ENCODE assay signal across 9 mouse cellular contexts in the genomic region with DNA sequence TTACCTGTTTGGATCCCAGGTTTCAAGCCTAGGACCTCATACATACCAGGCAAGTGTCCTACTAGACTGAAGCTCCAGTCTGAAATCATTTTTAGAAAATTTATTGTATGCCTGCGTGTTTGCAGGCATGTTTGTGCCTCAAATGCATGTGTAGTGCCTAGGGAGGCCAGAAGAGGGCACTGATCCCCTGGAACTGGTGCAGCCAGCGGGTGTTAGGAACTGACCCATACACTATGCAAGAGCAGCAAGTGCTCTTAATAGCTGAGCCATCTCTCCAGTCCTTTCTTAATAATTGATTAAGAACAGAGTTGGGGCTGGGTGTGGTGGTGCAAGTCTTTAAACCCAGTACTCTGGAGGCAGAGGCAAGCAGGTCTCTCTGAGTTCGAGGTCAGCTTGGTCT. TPM values are rescaled to one million over a fixed set of nuclear protein-coding genes. Genes with fewer than 3 reads are reported as not detected.
DNase-seq lines count a peak whose midpoint lies in the region; ATAC-seq and TF ChIP-seq lines count a peak whose summit lies in the region.
"Had no signal": no experiment of that assay in that cellular context is flagged by ENCODE, and none has a peak within 500 bp of the region (broad histone marks: within the 10 kb centered on the region; RNA-seq: fewer than 3 reads in every experiment).

No protein-coding gene starts in this region.

- no peak overlapping the region for H3K9ac ChIP-seq in intestine, postnatal 0 days (ENCODE audit: low read depth, low read length)
- no peak overlapping the region for H3K9ac ChIP-seq in intestine, embryonic 15.5 days
- H3K9ac ChIP-seq in embryonic facial prominence, embryonic 11.5 days (replicated peaks; ENCODE audit: low read length) = no peak overlapping the region
- no peak overlapping the region for H3K9ac ChIP-seq in liver, embryonic 11.5 days (ENCODE audit: low read depth, low read length)

- no peak for ATAC-seq in intestine, postnatal 0 days
- no peak for ATAC-seq in intestine, embryonic 15.5 days
- ATAC-seq in embryonic facial prominence, embryonic 11.5 days (replicated peaks; ENCODE audit: insufficient number of reproducible peaks, low FRiP score, low TSS enrichment, low read depth) = no peak
- ATAC-seq in liver, embryonic 11.5 days (replicated peaks; ENCODE audit: low FRiP score) = no peak
- no peak for ATAC-seq in frontal cortex, adult (ENCODE audit: low TSS enrichment)

- peak; percentile 22 for DNase-seq in CD4-positive helper T cell, adult 2 months (ENCODE audit: low read depth, low spot score)
- DNase-seq in adrenal gland, adult (ENCODE audit: inconsistent age in 2 of 2, low spot score in 1 of 2) = peak; percentile 54 to 84
- peak; percentile 29 for DNase-seq in embryonic facial prominence, embryonic 11.5 days (ENCODE audit: low spot score)
- DNase-seq in liver, embryonic 11.5 days (ENCODE audit: low spot score) = peak; percentile 42
- peak; percentile 57 to 67 for DNase-seq in spleen, postnatal 14 days (ENCODE audit: low spot score in 2 of 2)

- 0 out of 2 replicates have a peak, but pooled peaks cover 5% of the 10 kb centered on the region for H3K4me1 ChIP-seq in intestine, postnatal 0 days (replicated peaks; ENCODE audit: control insufficient read depth, insufficient read depth, low read length)
- no peaks in the 10 kb centered on the region; the same call in 1 of the 2 replicates for H3K4me1 ChIP-seq in intestine, embryonic 15.5 days (replicated peaks)
- no peaks in the 10 kb centered on the region for H3K4me1 ChIP-seq in embryonic facial prominence, embryonic 11.5 days (ENCODE audit: control insufficient read depth, insufficient read depth, low read length)
- peaks cover 13% of the 10 kb centered on the region for H3K4me1 ChIP-seq in liver, embryonic 11.5 days (replicated peaks; ENCODE audit: control insufficient read depth, insufficient read depth, low read length)

- H3K36me3 ChIP-seq in intestine, postnatal 0 days (ENCODE audit: control insufficient read depth, insufficient read depth) = peaks cover 7% of the 10 kb centered on the region
- no peaks in the 10 kb centered on the region for H3K36me3 ChIP-seq in intestine, embryonic 15.5 days
- H3K36me3 ChIP-seq in embryonic facial prominence, embryonic 11.5 days (replicated peaks; ENCODE audit: control insufficient read depth, insufficient read depth, low read depth, low read length) = no peaks in the 10 kb centered on the region
- H3K36me3 ChIP-seq in liver, embryonic 11.5 days (ENCODE audit: control insufficient read depth, insufficient read depth, low read length) = peaks cover 5% of the 10 kb centered on the region

- WGBS in intestine, postnatal 0 days = 63% methylated on average over 3 of the region's 3 CpGs
- WGBS in intestine, embryonic 15.5 days = 63% methylated on average over 3 of the region's 3 CpGs
- WGBS in embryonic facial prominence, embryonic 11.5 days = 54% methylated on average over 3 of the region's 3 CpGs
- 53% methylated on average over 3 of the region's 3 CpGs for WGBS in liver, embryonic 11.5 days

- no peak overlapping the region for H3K4me2 ChIP-seq in intestine, postnatal 0 days (replicated peaks; ENCODE audit: low read depth)
- H3K4me2 ChIP-seq in intestine, embryonic 15.5 days (replicated peaks) = no peak overlapping the region
- no peak overlapping the region for H3K4me2 ChIP-seq in embryonic facial prominence, embryonic 11.5 days (ENCODE audit: low read depth, low read length)
- no peak overlapping the region for H3K4me2 ChIP-seq in liver, embryonic 11.5 days

- H3K27ac ChIP-seq in intestine, postnatal 0 days (ENCODE audit: low read depth, low read length) = no peak overlapping the region
- no peak overlapping the region for H3K27ac ChIP-seq in intestine, embryonic 15.5 days
- no peak overlapping the region for H3K27ac ChIP-seq in embryonic facial prominence, embryonic 11.5 days (replicated peaks; ENCODE audit: low read depth, low read length)
- H3K27ac ChIP-seq in liver, embryonic 11.5 days (ENCODE audit: low read depth, low read length) = no peak overlapping the region

- H3K4me3 ChIP-seq in intestine, postnatal 0 days (ENCODE audit: low read depth, low read length) = no peak overlapping the region
- no peak overlapping the region for H3K4me3 ChIP-seq in intestine, embryonic 15.5 days (replicated peaks)
- H3K4me3 ChIP-seq in embryonic facial prominence, embryonic 11.5 days (ENCODE audit: low read depth, low read length) = no peak overlapping the region
- no peak overlapping the region for H3K4me3 ChIP-seq in liver, embryonic 11.5 days (ENCODE audit: low read depth, low read length)
- H3K4me3 ChIP-seq: erythroblast, embryonic 14.5 days had no signal

- no peaks in the 10 kb centered on the region for H3K27me3 ChIP-seq in intestine, postnatal 0 days (replicated peaks; ENCODE audit: control insufficient read depth, insufficient read depth, low read length)
- no peaks in the 10 kb centered on the region for H3K27me3 ChIP-seq in intestine, embryonic 15.5 days (replicated peaks)
- no peaks in the 10 kb centered on the region for H3K27me3 ChIP-seq in embryonic facial prominence, embryonic 11.5 days (ENCODE audit: control insufficient read depth, insufficient read depth, low read length)
- H3K27me3 ChIP-seq in liver, embryonic 11.5 days (replicated peaks; ENCODE audit: control insufficient read depth, insufficient read depth, low read length) = no peaks in the 10 kb centered on the region

- TF ChIP-seq CTCF in intestine, postnatal 0 days (IDR thresholded peaks at IDR 0.05; ENCODE audit: low read depth) = peak; percentile 83

- H3K9me3 ChIP-seq in intestine, postnatal 0 days (ENCODE audit: control insufficient read depth) = no peaks in the 10 kb centered on the region
- no peaks in the 10 kb centered on the region for H3K9me3 ChIP-seq in intestine, embryonic 15.5 days
- H3K9me3 ChIP-seq in embryonic facial prominence, embryonic 11.5 days (replicated peaks; ENCODE audit: control insufficient read depth, low read length) = no peaks in the 10 kb centered on the region
- H3K9me3 ChIP-seq in liver, embryonic 11.5 days (ENCODE audit: control insufficient read depth, low read length) = no peaks in the 10 kb centered on the region

RNA-seq across cellular contexts. Expression of gene Ptgr2, which starts 3.4 kb away (rescaled TPM):
- 35.3 and 41.2 TPM in 2 replicates for polyA plus RNA-seq in intestine, postnatal 0 days (2015; fragmentation: Nextera tagmentation; extraction: Ambion mirVana)
- 41.7 and 45.2 TPM in 2 replicates for polyA plus RNA-seq in intestine, embryonic 15.5 days (2015; fragmentation: Nextera tagmentation; extraction: Ambion mirVana)
- polyA plus RNA-seq in embryonic facial prominence, embryonic 11.5 days (2014; fragmentation: Nextera tagmentation; extraction: Ambion mirVana) = 12.9 and 14.7 TPM in 2 replicates
- 39.5 and 51.2 TPM in 2 replicates for polyA plus RNA-seq in liver, embryonic 11.5 days (2014; fragmentation: Nextera tagmentation; extraction: Ambion mirVana)

RNA-seq across cellular contexts. Expression of gene Zfp410, which starts 28.2 kb away (rescaled TPM):
- polyA plus RNA-seq in intestine, postnatal 0 days (2015; fragmentation: Nextera tagmentation; extraction: Ambion mirVana) = 34.2 and 34.5 TPM in 2 replicates
- polyA plus RNA-seq in intestine, embryonic 15.5 days (2015; fragmentation: Nextera tagmentation; extraction: Ambion mirVana) = 54.7 and 61.6 TPM in 2 replicates
- 111 and 114 TPM in 2 replicates for polyA plus RNA-seq in embryonic facial prominence, embryonic 11.5 days (2014; fragmentation: Nextera tagmentation; extraction: Ambion mirVana)
- 78.1 and 79.5 TPM in 2 replicates for polyA plus RNA-seq in liver, embryonic 11.5 days (2014; fragmentation: Nextera tagmentation; extraction: Ambion mirVana)
